In genomic region chr1:132315889-132316624, GRCm38 (mm10) we compare ENCODE assay signal across 8 mouse cellular contexts. TPM values are rescaled to one million over a fixed set of nuclear protein-coding genes. Genes with fewer than 3 reads are reported as not detected.
DNase-seq lines count a peak whose midpoint lies in the region; ATAC-seq and TF ChIP-seq lines count a peak whose summit lies in the region.

Nuak2 (plus strand) TSS chr1:132316126.

- peak within 1 kb of the TSS; percentile 95 for H3K27ac ChIP-seq in forebrain, embryonic 10.5 days
- no peak within 1 kb of the TSS for H3K27ac ChIP-seq in heart, embryonic 15.5 days
- H3K27ac ChIP-seq in liver, embryonic 16.5 days (ENCODE audit: low read length) = peak within 1 kb of the TSS; percentile 38; the same call in 1 of the 2 replicates
- peak within 1 kb of the TSS; percentile 12; the same call in 1 of the 2 replicates for H3K27ac ChIP-seq in neural tube, embryonic 12.5 days
- H3K27ac ChIP-seq in testis, adult 2 months (ENCODE audit: control insufficient read depth, insufficient read depth, low read depth, low read length) = peak within 1 kb of the TSS; percentile 62

- DNase-seq in CD8-positive naive resting alpha-beta T cell, adult 2 months (ENCODE audit: low read depth in 2 of 2, low spot score in 2 of 2) = peak; percentile 37 to 59
- DNase-seq in c-Kit-negative CD71-positive TER-119-positive erythroid progenitor cells, embryonic 14.5 days (ENCODE audit: low read depth, low spot score) = peak; percentile 8
- peak; percentile 92 for DNase-seq in forebrain, embryonic 10.5 days (ENCODE audit: extremely low spot score, low spot score)
- DNase-seq in kidney, postnatal 25 days = peak; percentile 97 to 99

- peaks cover 31% of the 10 kb centered on the region for H3K36me3 ChIP-seq in forebrain, embryonic 10.5 days (replicated peaks)
- H3K36me3 ChIP-seq in heart, embryonic 15.5 days = no peaks in the 10 kb centered on the region
- H3K36me3 ChIP-seq in liver, embryonic 16.5 days (ENCODE audit: control insufficient read depth, insufficient read depth) = no peaks in the 10 kb centered on the region
- H3K36me3 ChIP-seq in neural tube, embryonic 12.5 days = no peaks in the 10 kb centered on the region; the same call in 1 of the 2 replicates
- H3K36me3 ChIP-seq in testis, adult 2 months (ENCODE audit: control insufficient read depth, insufficient read depth, low read length) = no peaks in the 10 kb centered on the region

- peak within 1 kb of the TSS; percentile 62 for H3K9ac ChIP-seq in heart, embryonic 15.5 days
- H3K9ac ChIP-seq in liver, embryonic 16.5 days (ENCODE audit: low read depth, low read length) = peak within 1 kb of the TSS; percentile 61
- H3K9ac ChIP-seq in neural tube, embryonic 12.5 days = peak within 1 kb of the TSS; percentile 80

- H3K4me3 ChIP-seq in forebrain, embryonic 10.5 days = peak within 1 kb of the TSS; percentile 82
- peak within 1 kb of the TSS; percentile 69 for H3K4me3 ChIP-seq in heart, embryonic 15.5 days
- H3K4me3 ChIP-seq in liver, embryonic 16.5 days (ENCODE audit: low read depth, low read length) = peak within 1 kb of the TSS; percentile 65
- H3K4me3 ChIP-seq in neural tube, embryonic 12.5 days = peak within 1 kb of the TSS; percentile 70
- H3K4me3 ChIP-seq in testis, adult 2 months (ENCODE audit: control insufficient read depth, low read depth, low read length) = peak within 1 kb of the TSS; percentile 88

- peaks cover 81% of the 10 kb centered on the region for H3K4me1 ChIP-seq in forebrain, embryonic 10.5 days
- H3K4me1 ChIP-seq in heart, embryonic 15.5 days (replicated peaks) = peaks cover 50% of the 10 kb centered on the region
- H3K4me1 ChIP-seq in liver, embryonic 16.5 days (ENCODE audit: control insufficient read depth, low read depth, low read length) = peaks cover 16% of the 10 kb centered on the region
- H3K4me1 ChIP-seq in neural tube, embryonic 12.5 days = peaks cover 44% of the 10 kb centered on the region
- peaks cover 18% of the 10 kb centered on the region for H3K4me1 ChIP-seq in testis, adult 2 months (ENCODE audit: control insufficient read depth, insufficient read depth, low read length)

- TF ChIP-seq CTCF in testis, adult 2 months (IDR thresholded peaks at IDR 0.05; ENCODE audit: control insufficient read depth, insufficient read depth, insufficient replicate concordance, low read depth, low read length) = no peak

- peak within 1 kb of the TSS; percentile 99 for H3K4me2 ChIP-seq in heart, embryonic 15.5 days
- H3K4me2 ChIP-seq in liver, embryonic 16.5 days (ENCODE audit: low read depth, low read length) = peak within 1 kb of the TSS; percentile 69
- peak within 1 kb of the TSS; percentile 89 for H3K4me2 ChIP-seq in neural tube, embryonic 12.5 days (replicated peaks)

- TF ChIP-seq POLR2A in testis, adult 2 months (IDR thresholded peaks at IDR 0.05; ENCODE audit: control insufficient read depth, low read depth, low read length) = peak; percentile 72

- WGBS in forebrain, embryonic 10.5 days = under 1% methylated on average over 67 of the region's 67 CpGs
- under 1% methylated on average over 67 of the region's 67 CpGs for WGBS in heart, embryonic 15.5 days
- WGBS in liver, embryonic 16.5 days (ENCODE audit: insufficient replicate concordance) = under 1% methylated on average over 67 of the region's 67 CpGs
- WGBS in neural tube, embryonic 12.5 days = under 1% methylated on average over 67 of the region's 67 CpGs

- no peaks in the 10 kb centered on the region for H3K9me3 ChIP-seq in forebrain, embryonic 10.5 days
- H3K9me3 ChIP-seq in heart, embryonic 15.5 days (replicated peaks) = no peaks in the 10 kb centered on the region
- no peaks in the 10 kb centered on the region for H3K9me3 ChIP-seq in liver, embryonic 16.5 days (replicated peaks; ENCODE audit: control insufficient read depth, low read length)
- no peaks in the 10 kb centered on the region for H3K9me3 ChIP-seq in neural tube, embryonic 12.5 days

- ATAC-seq in heart, embryonic 15.5 days (replicated peaks; ENCODE audit: insufficient number of reproducible peaks, insufficient read depth, low FRiP score, low read depth) = peak; percentile 70
- peak; percentile 82 for ATAC-seq in liver, embryonic 16.5 days (ENCODE audit: low read depth)
- peak; percentile 82 for ATAC-seq in neural tube, embryonic 12.5 days (ENCODE audit: low FRiP score, low read depth)

- peaks cover 37% of the 10 kb centered on the region for H3K27me3 ChIP-seq in forebrain, embryonic 10.5 days (ENCODE audit: poor library complexity, severe bottlenecking)
- peaks cover 9% of the 10 kb centered on the region; the same call in 1 of the 2 replicates for H3K27me3 ChIP-seq in heart, embryonic 15.5 days
- H3K27me3 ChIP-seq in liver, embryonic 16.5 days (ENCODE audit: control insufficient read depth, insufficient read depth, low read depth, low read length) = peaks cover 27% of the 10 kb centered on the region
- H3K27me3 ChIP-seq in neural tube, embryonic 12.5 days (replicated peaks) = no peaks in the 10 kb centered on the region
- H3K27me3 ChIP-seq in testis, adult 2 months (ENCODE audit: control insufficient read depth, insufficient read depth, low read length) = no peaks in the 10 kb centered on the region

RNA-seq across cellular contexts. Expression of gene Nuak2, which starts in this region (rescaled TPM):
- 49.9 TPM in 2 replicates for polyA plus RNA-seq in forebrain, embryonic 10.5 days (2016; fragmentation: Nextera tagmentation; extraction: Ambion mirVana)
- 3.0 and 3.7 TPM in 2 replicates for polyA plus RNA-seq in heart, embryonic 15.5 days (2015; fragmentation: Nextera tagmentation; extraction: Ambion mirVana)
- 3.2 and 3.6 TPM in 2 replicates for polyA plus RNA-seq in liver, embryonic 16.5 days (2015; fragmentation: Nextera tagmentation; extraction: Ambion mirVana)
- 21.8 and 22.8 TPM in 2 replicates for polyA plus RNA-seq in neural tube, embryonic 12.5 days (2016; fragmentation: Nextera tagmentation; extraction: Ambion mirVana)
- 3.1 and 4.7 TPM in 2 replicates for polyA plus RNA-seq in testis, adult 2 months (2012; rRNA removed)

Comparison
In these comparisons a context has a peak if more than half of its experiments do, and no peak if none do; other contexts are left out.
1. DNase-seq: peak in every context shown above with its lines; median percentile 98 in kidney, postnatal 25 days; 92 in forebrain, embryonic 10.5 days; 48 in CD8-positive naive resting alpha-beta T cell, adult 2 months; 8 in c-Kit-negative CD71-positive TER-119-positive erythroid progenitor cells, embryonic 14.5 days.